Mouse (Mus musculus): ENCODE measurements around the gene Elmo1.

Gene Elmo1

DNA sequence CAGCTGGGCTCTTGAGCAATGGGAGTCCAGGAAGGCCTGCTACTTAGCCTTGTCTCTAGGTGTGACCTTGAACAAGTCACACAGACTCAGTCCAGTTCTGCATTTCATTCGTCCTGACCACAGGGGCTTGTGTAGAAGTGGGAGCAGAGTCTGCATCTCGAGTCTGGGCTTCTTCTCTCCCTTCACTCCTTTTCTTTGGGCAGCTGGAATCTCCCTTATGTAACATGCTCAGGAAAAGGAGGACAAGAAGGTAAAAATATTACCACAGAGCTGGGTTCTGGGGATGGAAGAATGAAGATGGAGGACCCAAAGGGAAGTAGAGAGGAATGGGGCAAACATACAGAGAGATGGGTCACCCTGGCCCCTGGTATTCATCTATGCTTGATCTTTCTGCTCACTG lies 447.1 kb downstream of the Elmo1 start:
- DNase-seq (ENCODE audit: low spot score) = no peak

DNA sequence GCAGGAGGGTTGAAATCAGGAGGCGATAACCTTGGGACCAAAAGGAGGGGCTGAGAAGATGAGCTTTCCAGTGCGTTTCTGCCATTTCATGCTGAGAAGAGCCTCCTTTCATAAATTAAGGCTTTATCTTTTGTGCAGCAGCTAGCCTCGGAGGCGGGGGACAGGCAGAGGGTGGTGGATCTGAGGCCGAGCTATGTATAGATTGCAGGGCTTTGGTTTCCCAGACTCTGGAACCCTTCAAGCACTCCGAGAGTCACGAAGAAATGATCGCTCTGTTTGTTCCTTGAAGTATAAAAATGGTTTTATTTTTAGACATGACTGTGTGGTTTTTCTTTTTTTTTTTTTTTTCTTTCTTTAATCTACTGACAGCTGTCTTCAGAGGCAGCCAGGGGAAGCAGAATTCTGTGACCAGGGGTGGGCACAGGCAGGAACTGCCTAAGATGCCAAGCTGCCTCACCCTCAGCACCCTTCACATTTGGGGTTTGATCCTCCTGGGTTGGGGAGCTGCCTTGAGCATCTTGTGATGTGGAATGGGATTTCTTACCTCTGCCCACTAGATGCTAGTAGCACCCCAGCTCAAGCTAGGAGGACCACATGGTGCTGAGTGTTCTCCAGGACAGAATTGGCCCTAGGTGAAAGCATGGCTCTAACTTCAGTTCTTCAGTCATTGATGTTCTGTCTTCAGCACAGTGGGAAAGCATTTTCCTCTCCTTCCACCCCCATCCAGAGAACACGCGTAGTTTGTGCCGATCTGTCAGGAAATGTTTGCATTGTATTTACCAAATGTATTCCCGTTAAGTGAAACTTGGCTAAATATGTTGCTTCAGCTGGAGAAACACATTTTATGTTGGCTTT lies 448.0 kb downstream of the Elmo1 start:
- DNase-seq (ENCODE audit: low spot score) = no peak

DNA sequence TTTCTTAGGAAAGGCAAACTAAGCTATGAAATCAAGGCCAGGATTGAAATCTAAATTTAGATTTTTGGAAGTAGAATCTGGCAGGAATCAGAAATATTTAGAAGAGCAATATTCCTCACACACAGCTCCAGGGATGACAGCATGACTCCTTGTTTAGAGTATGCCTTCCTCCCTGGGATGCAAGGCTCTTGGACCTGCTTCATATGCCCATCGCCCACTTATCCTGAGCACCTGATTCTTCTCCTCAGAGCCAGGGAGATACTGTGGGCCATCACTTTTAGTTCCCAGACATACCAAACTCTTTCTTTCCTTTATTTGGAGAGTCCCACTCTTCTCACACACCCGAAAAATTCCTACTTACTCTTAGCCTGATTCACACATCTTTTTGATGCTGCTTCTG lies 449.2 kb downstream of the Elmo1 start:
- no peak for DNase-seq (ENCODE audit: low spot score)

DNA sequence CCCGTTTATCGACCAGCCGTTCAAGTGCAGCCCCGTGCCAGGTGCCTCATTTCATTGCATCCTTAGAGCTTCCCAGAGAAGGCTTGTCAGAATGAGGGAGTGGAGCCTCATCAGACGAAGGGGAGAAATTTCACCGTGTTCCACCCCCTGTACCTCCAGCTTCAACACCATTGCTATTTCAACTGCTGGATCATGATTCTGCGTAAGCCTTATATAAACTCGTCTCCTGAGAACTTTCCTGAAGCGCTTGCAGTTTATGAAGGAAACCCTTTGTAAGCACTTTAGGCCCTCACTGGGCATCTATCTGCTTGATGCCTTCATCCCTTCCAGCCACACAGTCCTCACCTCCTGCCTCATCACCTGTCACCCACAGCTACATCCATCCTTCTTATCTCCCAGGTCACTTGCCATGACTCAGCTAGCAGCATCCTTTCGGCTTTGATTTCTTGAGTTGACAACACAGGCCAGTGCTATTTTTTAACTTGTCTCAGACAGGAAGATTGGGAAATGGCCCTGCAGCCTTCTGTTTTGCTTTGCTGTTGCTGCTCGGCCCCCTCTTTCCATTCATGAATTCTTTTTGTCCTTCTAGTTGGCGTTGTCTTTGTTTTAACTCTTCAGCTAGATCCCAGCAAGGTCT lies 456.3 kb downstream of the Elmo1 start:
- DNase-seq (ENCODE audit: low spot score) = no peak

DNA sequence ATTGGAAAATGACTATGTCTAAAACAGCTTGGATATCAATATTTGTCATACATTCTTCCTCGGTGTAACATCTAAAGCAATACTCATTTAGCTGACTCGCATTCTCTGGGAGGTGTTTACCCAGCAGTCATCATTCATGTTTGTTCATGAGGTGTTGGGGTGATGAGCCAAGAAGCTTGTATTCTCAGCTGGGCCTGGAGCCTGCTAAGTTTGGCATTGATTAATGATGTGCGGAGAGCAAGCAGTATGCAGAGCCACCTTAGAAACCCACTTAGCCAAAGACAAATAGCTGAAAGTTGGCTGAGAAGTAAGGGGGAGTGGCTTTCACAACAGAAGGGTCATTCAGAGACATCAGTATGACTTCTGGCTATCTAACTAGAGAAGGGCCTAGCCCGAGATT lies 459.6 kb downstream of the Elmo1 start:
- no peak for DNase-seq (ENCODE audit: low spot score)

DNA sequence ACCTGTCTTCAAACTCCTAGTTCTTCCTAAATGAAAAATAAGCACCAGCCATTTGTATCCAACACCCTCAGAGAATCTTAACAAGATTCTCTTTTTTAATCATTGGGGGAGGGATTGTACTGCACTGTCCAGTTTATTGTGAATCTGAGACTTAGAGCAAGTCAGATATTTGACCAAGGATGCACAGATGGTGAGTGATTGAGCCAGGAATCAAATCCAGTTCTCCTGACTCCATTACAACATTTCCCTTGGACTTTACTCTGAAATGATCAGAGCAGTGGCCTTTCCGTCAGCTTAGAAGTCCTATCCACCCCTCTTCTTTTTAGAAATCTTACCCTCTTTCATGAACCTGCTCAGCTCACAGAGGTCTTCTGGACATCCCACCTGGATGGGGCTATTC lies 461.2 kb downstream of the Elmo1 start:
- DNase-seq (ENCODE audit: low spot score) = no peak

DNA sequence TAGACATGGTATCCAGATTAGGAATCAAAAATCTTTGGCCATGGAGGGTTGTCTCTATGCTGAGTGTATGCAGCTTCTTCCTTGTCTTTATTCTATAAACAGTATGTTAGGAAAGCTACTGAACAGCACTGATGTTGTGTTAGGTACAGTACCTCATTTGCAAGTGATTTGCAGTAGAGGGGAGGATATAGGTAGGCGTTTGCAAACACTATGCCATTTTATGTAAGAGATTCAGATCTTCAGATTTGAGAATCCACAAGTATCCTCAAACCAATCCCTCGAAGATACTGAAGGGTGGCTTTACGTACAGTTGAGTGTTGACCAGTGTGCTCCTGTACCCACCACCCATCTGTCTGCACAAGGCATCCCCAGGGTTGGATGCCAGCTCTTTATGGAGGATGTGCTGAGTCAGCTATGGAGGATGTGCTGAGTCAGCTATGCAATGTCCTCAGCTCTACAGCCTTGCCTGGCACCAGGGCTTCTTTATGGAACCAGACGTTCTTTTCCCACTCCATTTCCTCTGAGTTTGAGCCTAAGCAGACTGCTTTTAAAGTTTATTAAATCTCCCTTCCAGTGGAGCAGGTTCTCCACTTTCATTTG lies 465.6 kb downstream of the Elmo1 start:
- DNase-seq (ENCODE audit: low spot score) = no peak

DNA sequence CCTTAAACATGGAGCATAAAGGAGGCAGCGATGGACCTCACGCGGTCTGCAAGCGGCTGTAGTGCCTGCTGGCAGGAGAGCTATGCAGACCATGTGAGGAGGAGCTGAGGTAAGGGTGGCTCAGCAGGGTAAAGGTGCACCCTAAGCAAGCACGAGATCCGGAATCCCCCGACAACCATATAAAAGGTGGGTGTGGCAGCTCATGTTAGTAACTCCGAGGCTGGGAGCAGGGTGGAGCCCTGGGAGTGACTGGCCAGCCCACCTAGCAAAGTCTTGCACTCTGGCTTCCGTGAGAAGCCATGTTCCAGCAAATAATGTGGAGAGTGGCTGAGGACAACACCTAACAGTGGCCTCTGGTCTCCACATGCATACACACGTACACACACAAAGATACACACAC lies 466.3 kb downstream of the Elmo1 start:
- no peak for DNase-seq (ENCODE audit: low spot score)

DNA sequence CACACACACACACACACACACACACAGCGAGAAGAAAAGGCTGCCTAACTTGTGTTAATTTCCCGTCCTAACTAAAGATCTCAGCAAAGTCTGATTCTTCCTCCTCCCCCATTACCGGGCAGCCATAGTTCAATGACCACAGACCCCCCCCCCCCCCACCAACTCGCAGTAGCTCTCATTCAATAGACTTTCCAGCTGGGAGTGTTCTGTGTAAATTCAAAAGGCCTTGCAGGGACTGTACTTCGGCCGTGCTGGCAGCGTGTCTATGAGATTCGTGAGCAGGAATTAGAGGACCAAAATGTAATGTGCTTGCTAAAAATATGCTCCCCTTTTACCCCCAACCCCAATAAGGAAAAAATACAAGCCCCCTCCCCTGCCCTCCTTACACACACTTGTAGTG lies 466.8 kb downstream of the Elmo1 start:
- no peak for DNase-seq (ENCODE audit: low spot score)

DNA sequence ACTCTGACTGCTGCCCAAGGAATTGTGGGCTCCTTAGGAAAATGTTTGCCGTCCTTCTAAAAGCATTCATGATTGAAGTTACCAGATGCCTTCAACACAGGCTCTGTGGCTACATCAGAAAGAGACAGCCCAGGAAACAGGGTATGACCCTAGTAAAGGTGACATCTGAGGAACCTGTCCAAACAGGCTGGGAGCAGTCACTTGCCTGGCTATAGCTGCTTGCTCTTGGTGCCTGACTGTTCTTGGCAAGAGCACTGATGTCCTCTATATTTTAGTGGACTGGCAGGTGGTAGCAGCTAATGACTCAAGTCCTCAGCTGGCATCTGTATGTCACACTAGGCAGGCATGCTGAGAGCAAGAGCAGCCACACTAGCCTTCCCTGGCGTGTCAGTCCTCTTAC lies 468.0 kb downstream of the Elmo1 start:
- no peak for DNase-seq (ENCODE audit: low spot score)

DNA sequence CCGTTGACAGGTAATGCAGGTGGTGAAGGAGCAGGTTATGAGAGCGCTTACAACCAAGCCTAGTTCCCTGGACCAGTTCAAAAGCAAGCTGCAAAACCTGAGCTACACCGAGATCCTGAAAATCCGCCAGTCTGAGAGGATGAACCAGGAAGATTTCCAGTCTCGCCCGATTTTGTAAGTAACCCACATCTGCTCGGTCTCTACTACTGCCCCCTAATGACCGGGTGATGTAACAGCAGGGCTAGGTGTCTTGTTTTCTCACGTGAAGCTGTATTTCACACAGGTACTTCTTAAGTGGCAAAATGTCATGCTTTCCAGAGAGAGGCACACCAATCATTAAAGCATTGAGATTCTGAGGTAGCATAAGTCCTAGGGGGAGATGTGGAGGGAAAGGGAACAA lies 474.0 kb downstream of the Elmo1 start:
- DNase-seq (ENCODE audit: low spot score) = no peak

DNA sequence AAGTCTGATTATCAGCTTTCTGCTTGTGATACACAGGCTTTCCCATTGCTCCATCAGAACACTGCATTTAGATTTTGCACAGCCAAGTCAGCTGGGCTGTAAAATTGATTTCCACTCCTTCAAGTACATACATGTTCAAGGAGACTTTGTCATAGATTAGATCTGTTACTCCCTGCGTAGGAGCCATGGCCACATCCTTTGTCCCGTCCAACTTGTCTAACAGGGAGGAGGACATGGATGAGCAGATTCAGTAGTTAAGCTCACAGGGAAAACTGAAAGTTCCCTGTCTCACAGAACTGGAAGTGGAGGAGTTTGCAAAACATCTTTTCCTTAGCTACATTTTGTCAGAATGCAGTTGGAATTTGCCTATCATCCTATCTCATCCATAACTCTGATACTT lies 484.8 kb downstream of the Elmo1 start:
- DNase-seq (ENCODE audit: low spot score) = no peak

DNA sequence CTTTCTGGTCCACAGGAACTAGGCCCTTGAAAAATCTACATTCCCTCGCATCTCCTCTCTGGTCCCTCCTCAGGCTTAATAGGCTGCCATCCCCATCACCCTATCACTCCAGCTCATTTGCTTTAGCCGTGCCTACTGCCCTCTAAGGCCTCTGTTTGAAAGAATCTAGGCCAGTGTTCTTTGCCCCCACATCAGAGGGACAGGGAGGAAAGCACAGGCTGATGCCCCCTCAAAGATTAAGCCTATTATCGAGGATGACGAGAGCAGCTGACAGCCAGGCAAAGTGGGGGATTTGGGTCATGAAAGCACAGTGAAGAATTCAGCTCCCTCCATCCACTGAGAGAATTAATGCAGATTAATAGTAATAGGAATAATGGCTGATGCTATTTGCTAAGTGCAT lies 495.5 kb downstream of the Elmo1 start:
- DNase-seq (ENCODE audit: low spot score) = no peak

DNA sequence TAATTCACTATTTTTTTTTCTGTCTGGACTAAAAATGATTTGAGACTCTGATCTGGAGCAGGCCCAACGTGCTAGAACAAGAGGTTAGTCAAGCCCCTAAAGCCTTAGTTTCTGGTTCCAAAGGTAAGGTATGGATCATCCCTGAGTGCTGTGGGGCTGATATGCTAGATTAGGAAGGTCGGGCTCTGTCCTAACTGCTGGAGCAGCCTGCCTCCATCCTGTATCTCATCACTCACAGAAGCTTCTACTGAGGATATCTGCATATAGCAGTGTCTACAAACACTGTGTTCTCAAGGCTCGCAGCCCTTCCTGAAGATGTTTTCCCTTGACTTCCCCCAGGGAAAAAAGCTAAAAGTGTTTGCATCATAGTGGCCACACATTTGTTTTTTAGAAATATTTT lies 496.1 kb downstream of the Elmo1 start:
- DNase-seq (ENCODE audit: low spot score) = no peak

DNA sequence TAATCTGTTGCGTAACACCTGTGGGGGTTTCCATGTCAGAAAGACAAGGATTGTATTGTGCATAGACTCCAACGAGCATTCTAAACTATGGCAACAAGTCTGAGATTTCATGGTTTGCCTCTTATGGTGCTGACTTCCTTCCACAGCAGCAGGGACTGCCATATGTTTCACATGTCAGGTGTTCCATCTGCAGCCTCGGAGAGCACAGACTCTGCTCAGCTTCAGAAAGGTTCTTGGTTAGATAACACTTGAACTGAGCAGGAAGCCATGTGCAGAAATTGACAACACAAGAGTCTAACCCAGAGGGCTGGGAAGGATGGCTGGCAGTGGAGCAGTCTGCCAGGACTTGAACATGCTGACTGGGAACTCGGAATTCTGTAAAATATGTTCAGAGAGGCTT lies 500.6 kb downstream of the Elmo1 start:
- DNase-seq (ENCODE audit: low spot score) = no peak

DNA sequence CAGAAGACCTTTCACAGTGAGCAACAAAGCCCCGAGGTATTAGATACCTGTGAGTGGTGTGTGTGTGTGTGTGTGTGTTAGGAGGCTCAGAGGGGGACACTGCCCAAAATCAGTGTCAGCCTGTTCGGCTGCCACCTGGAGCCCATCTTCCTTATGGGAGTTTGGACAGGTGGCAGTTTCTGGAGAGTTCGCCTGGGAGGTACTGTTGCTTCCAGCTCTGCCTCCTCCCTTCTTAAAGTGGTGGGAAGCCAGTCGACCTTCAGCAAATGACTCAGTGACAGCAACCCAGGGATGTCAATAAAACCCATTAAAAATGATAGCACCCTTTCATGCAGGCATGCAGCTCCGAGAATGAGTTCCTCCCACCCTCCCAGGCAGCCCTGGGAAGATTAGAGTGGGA lies 506.9 kb downstream of the Elmo1 start:
- no peak for DNase-seq (ENCODE audit: low spot score)

DNA sequence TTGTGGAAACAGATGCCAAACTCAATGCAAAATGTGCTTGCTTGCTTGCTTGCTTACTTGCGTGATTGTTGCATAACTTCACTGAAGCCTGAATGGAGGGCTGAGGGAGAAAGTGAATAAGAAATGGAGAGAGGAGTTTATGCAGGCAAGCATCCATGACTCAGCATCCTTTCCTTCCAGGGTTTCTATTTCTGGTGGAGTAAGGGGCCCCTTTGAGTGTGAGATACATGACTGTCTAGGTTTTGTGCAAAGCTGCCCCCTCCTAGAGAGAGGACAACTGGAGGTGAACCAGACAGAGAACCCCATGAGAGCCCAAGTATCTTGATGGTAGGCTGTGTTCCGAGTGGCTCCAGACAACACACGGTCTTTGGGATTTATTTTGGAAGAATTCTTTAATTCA lies 508.2 kb downstream of the Elmo1 start:
- no peak for DNase-seq (ENCODE audit: low spot score)

DNA sequence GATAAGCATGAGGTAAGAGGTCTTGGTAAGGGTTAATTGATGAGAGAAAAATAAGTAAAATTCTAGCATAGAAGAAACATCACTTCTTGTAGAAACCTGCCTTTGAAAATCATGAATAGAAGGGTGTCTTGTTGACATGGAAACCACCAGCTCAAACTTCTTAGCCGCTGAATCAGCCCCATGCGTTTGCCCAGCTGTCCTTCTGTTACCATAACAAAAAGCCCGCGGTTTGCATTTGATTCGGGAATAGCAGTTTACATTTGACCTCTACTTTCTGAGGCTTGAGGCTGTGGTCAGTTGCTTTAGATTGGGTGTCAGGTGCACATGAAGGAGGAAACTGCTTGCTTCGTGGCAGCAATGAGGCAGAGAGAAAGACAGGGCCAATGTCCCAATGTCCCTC lies 509.9 kb downstream of the Elmo1 start:
- no peak for DNase-seq (ENCODE audit: low spot score)

DNA sequence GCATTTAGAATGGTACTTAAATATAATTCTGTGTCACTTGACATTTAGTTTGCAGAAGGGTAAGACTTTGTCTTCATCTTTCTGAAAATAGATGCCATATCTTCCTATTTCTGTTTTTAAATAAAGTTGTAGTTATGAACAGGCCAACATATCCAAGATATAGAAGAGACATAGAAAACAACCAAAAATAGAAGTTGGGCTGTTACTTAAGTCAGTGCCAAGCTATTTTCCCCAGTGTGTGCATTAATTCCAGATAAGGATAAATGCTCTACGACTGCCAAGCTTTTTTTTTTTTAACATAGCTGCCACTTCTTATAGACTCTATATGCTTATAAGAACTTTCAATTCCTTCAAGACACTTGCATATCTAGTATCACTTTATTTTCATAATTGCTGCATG lies 511.0 kb downstream of the Elmo1 start:
- no peak for DNase-seq (ENCODE audit: low spot score)

DNA sequence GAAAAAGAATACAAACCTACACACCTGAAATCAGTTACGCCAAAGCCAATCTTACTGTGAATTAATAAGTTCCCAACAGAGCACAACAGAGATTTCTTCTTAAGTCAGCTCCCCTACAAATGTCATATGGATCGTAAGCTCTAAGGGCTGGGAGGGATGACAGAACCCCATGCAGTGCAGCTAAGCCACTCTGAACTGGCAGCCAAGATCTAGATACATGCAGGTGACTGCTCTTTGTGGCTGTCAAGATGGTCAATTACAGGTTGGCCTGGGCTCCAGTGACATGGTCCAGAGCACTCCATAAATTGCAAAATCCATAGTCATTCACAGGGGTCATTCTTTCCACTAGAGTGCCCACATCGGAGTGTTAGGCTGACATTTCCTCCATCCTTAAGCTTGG lies 516.5 kb downstream of the Elmo1 start:
- DNase-seq (ENCODE audit: low spot score) = no peak

DNA sequence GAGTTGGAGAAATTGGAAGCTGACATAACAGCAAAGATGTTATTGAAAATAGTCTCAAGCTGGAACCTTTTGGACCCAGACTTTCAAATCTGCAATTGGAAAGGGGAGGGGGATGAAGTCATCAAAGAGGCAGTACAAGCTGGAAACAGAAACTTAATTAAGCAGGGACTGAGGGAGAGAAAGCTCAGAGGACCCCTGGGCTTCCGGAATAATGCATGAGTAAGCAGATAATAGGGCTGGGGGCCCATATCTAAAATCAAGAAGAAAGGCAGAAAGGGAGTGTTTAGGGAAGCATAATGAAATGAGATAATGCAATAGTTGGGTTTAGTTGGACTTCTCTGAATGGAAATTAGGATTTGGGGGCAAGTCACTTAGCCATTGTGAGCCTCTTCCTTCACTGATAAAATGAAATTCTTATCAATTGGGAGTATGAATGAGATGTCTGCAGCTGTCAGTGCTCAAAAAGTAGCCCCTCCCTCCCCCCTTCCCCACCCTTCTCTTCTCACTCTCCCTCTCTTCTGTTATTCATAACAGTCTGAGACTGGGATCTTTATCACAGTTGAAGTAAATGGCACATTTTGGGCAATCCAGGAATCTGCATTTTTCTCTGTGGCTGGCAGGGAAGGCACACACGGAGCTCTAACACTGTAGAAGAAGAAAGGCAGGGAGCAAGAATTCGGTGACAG lies 518.8 kb downstream of the Elmo1 start:
- DNase-seq (ENCODE audit: low spot score) = no peak

DNA sequence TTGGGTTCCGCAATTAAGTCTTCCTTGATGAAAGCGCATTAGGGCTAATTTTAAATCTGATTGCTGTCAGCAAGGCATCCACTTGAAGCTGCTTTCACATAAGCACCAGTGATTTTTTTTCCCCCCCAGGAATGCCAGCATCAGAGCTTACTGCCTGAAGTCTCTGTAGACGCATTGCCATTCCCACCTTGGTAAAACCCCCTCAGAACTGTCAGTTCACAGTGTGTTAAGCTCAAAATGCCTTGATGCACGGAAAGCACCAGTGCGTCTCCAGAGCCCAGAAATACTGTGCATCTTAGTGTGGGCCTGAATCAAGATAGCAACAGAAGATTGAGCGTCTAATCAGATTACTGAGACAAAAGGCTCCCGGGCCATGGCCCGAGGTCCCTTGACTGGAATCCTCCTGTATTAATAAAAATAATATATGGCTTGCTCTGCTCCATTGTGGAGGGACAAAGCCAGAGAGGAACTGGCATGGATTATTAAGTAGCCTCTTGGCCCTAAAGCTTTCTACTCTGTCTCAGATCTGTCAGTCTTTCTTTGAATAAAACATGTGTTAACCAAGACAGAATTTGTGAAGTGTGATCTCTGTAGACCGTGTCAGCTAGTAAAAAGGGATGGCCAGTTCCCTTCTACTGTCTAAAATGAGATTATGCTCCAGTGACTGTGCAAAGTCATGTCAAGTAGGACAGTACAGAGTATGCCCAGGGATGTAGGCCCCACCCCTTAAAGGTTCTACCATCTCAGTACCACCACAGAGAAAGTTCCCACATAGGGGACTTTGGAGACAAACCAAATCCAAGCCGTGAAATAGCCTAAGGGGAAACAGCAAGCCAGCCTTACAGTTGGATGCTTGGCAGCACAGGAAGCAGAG lies 525.4 kb downstream of the Elmo1 start:
- DNase-seq (ENCODE audit: low spot score) = no peak

All from ovary, postnatal 36 days (tissue).